Mouse (Mus musculus) brain, adult 2 months (tissue): ENCODE data around the gene Shmt2.

ENCODE experiments used
- DNase-seq: peaks from one replicate; pipeline ENCODE4 v3.0.0; 2011; ENCODE audit warnings: low read depth, low spot score

Shmt2 gene

DNA sequence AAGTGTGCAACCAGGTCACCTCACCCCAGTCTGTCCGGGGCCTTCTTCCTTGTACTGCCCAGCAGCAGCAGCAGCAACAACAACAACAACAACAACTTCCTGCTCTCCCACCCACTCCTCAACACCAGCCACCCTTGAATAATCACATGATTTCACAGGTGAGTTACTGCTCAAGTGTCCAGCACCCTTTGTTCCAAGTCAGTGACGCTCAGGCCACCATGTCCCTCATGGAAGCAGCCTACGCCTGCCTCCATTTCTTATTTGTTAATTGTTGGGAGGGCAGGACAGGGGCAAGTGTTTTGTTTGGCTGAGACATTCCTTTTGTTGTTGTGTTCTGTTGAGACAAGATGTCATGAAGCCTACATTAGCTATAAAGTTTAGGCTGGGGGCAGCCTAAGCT, 45.7 kb downstream of the Shmt2 start:
- no peak for DNase-seq

DNA sequence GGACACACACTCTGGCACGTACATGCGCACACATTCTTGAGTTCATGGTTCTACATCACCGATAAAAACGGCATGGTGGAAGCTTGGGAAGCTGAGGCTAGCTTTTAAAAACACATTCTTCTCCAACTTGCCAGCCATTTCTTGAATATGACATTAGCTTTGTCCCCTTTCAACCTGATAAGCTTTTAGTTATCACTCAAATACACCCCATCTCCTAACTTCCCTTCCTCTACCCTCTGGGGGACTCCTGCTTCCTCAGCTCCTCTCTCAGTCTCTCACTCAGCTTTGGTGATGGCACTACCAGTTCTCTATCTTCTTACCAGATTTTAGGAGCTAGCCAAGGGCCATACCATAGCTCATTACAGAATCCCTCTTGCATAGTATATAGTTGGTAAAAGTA, 47.1 kb downstream of the Shmt2 start:
- DNase-seq: no peak

DNA sequence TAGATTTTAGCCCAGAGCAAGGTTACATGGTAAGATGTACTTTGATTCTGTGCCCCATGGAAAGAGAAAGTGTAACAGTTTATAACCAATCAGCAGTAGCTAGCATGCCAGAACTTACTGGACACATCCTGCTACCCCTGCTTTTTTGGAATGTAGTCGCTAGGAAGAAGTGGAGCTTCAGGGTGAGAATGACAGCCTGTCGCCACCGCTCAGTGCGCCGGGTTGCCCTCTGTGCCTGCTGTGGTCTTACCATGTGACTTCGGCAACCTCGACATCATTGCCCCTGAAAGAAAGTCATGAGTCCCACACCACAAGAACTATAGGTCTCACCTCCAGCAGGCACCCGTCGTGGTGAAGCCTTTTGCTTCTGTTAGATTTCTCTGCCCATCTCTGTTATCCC, 49.5 kb downstream of the Shmt2 start:
- DNase-seq: no peak

DNA sequence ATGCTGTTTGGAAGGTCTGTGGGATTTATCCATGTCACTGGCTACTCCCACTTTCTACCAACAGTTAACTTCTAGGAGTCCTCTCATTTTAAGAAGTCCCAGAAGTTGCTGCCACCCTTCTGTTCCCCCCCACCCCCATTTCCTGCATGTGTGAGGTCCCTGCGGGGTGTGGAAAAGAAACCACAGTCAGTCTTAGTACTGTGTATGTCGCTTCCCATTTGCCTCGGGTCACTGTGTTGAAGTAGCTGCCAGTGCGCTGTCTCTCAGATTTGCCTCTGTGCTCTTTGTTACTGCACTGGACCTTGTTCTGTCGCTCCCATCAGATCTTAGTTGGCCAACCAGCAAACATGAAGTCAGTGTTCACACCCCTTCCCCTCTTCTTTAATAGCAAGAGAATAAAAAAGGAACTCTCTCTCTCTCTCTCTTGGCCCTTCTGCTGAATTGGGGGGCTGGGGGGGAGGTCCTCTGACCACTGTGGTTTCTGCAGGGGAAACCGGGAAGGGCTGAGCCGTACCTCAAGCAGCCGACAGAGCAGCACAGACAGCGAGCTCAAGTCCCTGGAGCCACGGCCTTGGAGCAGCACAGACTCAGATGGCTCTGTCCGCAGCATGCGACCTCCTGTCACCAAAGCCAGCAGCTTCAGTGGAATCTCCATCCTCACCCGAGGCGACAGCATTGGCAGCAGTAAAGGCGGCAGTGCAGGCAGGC, 50.8 kb downstream of the Shmt2 start:
- DNase-seq: no peak
